Mouse (Mus musculus): ENCODE results near the gene Ctnnb1. TPM values are rescaled to one million over a fixed set of nuclear protein-coding genes. Genes with fewer than 3 reads are reported as not detected.

The Ctnnb1 gene
- polyA plus RNA-seq, 1 experiment: 234 TPM

DNA sequence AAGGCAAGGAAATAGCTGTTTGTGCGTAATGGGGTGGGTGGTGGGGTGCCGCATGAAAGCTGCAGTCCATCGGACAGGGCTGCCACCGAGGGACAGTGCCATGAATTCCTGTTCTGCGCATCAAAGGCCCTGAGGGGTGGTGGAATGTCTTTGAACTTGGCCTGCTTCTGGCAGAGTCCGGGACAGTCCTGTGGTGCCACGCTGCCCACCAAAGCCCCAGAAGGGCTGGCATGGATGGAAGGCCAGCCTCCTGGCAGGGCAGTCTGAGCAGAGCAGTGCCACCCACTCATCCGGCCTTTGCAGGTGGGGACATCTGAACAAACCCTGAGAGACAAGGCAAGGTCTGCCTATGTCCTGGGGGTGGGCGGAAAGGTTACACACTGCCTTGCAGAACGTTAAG is 36.0 kb downstream of the Ctnnb1 start:
- no peak overlapping the region for H3K4me3 ChIP-seq (ENCODE audit: insufficient read depth, low read length)
- TF ChIP-seq CTCF (IDR thresholded peaks at IDR 0.05; ENCODE audit: low read depth, low read length): no peak
- no peak for TF ChIP-seq POLR2A (IDR thresholded peaks at IDR 0.05; ENCODE audit: borderline replicate concordance, low read depth, low read length)
- no peak overlapping the region for H3K27ac ChIP-seq (ENCODE audit: insufficient read depth, low read depth, low read length)
- peaks cover 6% of the 10 kb centered on the region; the same call in 1 of the 2 replicates for H3K4me1 ChIP-seq (ENCODE audit: control insufficient read depth, insufficient read depth, low read length)

DNA sequence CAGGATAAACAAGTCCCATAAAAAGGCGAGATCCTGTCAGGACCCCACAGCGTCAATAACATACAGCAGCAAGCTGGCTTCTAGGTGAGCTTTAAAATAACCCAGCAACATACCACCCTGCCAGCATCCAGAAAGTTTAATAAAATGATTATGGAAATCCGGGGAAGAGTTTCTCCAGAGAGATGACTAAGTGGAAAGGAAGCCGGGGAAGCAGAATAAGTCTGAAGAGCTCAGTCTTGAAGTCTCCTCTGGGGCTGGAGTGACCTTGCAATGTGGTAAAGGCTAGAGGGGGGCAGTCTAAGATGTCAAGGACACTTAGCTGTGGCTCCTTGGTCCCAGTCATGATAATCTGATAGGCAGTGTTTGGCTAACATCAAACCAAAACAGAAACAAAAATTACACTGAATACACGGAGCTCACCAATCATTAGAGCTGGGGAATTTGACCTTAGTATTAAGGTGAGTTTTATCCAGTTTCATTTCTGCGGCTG is 44.1 kb downstream of the Ctnnb1 start:
- H3K27ac ChIP-seq (ENCODE audit: insufficient read depth, low read depth, low read length): no peak overlapping the region
- TF ChIP-seq POLR2A (IDR thresholded peaks at IDR 0.05; ENCODE audit: borderline replicate concordance, low read depth, low read length): no peak
- TF ChIP-seq CTCF (IDR thresholded peaks at IDR 0.05; ENCODE audit: low read depth, low read length): no peak
- H3K4me1 ChIP-seq (ENCODE audit: control insufficient read depth, insufficient read depth, low read length): no peaks in the 10 kb centered on the region
- H3K4me3 ChIP-seq (ENCODE audit: insufficient read depth, low read length): no peak overlapping the region

DNA sequence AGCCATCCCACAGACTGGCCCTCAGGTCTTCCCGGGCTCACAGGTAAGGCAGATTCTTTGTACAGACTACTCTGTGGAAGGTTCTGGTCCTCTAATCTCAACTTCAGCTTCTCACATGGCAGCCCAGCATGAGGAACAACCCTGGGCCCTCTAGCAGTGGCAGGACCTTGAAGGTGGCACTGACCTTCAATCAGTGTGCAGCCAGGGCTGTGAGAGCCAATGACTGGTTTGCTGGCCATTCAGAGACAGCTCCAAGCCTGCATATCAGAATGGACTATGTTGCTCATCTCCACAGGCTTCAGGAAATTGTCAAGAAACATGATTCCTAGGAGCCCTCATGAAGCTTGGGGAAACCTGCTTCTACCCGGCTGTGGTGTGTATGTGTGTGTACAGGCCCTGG is 45.2 kb downstream of the Ctnnb1 start:
- no peak overlapping the region for H3K4me3 ChIP-seq (ENCODE audit: insufficient read depth, low read length)
- H3K4me1 ChIP-seq (ENCODE audit: control insufficient read depth, insufficient read depth, low read length): no peaks in the 10 kb centered on the region
- H3K27ac ChIP-seq (ENCODE audit: insufficient read depth, low read depth, low read length): no peak overlapping the region
- TF ChIP-seq CTCF (IDR thresholded peaks at IDR 0.05; ENCODE audit: low read depth, low read length) (no peak), POLR2A (IDR thresholded peaks at IDR 0.05; ENCODE audit: borderline replicate concordance, low read depth, low read length) (no peak)

DNA sequence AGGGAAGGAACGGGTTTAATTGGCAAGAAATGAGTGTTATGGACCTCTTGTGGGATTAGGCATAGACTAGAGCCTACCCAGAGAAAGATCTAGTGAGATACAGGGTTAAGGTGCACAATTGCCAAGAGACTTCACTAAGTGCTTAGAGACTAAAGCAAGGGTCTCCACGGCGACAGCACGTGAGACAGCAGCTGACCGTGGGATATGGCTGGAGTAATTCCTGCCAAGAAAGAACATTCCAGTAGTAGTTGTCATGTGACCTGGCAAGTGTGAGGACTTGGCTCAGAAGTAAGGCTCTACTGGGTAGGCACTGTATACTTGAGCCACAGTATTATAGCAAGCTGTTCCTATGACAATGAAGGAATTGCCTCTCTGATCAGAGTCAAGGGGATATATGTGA is 47.1 kb downstream of the Ctnnb1 start:
- H3K4me3 ChIP-seq (ENCODE audit: insufficient read depth, low read length): no peak overlapping the region
- TF ChIP-seq POLR2A (IDR thresholded peaks at IDR 0.05; ENCODE audit: borderline replicate concordance, low read depth, low read length): no peak
- no peak for TF ChIP-seq CTCF (IDR thresholded peaks at IDR 0.05; ENCODE audit: low read depth, low read length)
- no peaks in the 10 kb centered on the region for H3K4me1 ChIP-seq (ENCODE audit: control insufficient read depth, insufficient read depth, low read length)
- H3K27ac ChIP-seq (ENCODE audit: insufficient read depth, low read depth, low read length): no peak overlapping the region

DNA sequence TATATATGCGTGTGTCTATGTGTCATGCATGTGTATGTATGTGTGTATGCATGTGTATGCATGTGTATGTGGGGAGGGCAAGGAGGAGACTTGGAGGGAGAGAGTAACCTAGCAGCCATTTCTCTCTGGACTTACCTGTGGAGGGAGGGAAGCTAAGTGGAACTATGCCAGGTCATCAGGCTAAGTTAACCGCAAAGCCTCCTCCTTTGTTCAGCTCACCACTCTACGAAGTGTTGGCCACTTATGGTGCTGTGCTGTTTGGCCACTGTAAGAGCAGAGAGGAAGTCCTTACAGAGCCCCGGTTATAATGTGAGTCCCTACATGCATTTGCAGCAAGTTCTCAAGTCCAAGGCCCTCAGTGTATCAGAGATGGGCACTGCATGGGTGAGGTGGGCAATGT is 47.8 kb downstream of the Ctnnb1 start:
- no peak overlapping the region for H3K27ac ChIP-seq (ENCODE audit: insufficient read depth, low read depth, low read length)
- TF ChIP-seq CTCF (IDR thresholded peaks at IDR 0.05; ENCODE audit: low read depth, low read length): no peak
- TF ChIP-seq POLR2A (IDR thresholded peaks at IDR 0.05; ENCODE audit: borderline replicate concordance, low read depth, low read length): no peak
- H3K4me1 ChIP-seq (ENCODE audit: control insufficient read depth, insufficient read depth, low read length): no peaks in the 10 kb centered on the region
- no peak overlapping the region for H3K4me3 ChIP-seq (ENCODE audit: insufficient read depth, low read length)

DNA sequence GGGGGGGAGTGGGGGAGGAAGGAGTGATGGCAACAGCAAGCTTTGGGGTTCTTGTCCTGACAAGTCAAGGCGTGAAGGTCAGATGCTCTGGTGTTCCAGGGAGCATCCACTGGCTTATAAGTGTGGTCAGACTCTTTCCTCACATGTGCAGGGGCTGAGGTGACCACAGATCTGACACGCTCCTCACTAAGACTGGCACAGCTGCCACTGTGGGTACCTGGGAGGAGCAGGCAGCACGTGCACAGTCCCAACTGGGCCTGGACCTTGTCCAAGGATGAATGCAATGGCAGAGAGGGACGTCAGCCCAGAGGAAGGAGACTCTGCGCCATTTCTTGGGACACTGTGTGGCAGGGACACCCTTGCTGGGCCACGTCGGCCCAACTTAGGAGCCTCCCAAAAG is 52.8 kb downstream of the Ctnnb1 start:
- H3K27ac ChIP-seq (ENCODE audit: insufficient read depth, low read depth, low read length): no peak overlapping the region

DNA sequence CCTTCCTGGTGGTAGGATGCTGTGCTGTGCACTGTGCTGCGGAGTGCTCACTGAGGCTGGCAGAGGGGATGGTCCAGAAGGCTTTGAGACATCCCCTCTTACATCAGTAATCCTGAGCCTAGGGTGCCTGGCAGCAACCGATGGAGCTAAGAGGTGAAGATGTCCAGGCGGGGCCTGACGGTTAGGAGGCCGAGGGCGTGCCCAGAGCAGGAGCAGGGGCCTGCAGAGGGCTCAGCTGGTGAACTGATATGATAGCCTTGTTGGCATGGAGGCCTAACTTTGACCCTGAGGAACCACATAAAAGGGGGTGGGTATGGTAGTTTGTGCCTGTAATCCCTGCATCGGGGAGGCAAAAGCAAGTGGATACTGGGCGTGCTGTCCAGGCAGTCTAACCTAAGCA is 54.8 kb downstream of the Ctnnb1 start:
- TF ChIP-seq CTCF (IDR thresholded peaks at IDR 0.05; ENCODE audit: low read depth, low read length): no peak
- TF ChIP-seq POLR2A (IDR thresholded peaks at IDR 0.05; ENCODE audit: borderline replicate concordance, low read depth, low read length): no peak
- no peak overlapping the region for H3K4me3 ChIP-seq (ENCODE audit: insufficient read depth, low read length)
- H3K27ac ChIP-seq (ENCODE audit: insufficient read depth, low read depth, low read length): no peak overlapping the region
- H3K4me1 ChIP-seq (ENCODE audit: control insufficient read depth, insufficient read depth, low read length): no peaks in the 10 kb centered on the region

More for the DNA sequence above, 52.8 kb downstream of the Ctnnb1 start:
- no peak overlapping the region for H3K4me3 ChIP-seq (ENCODE audit: insufficient read depth, low read length)
- no peak for TF ChIP-seq CTCF (IDR thresholded peaks at IDR 0.05; ENCODE audit: low read depth, low read length)
- TF ChIP-seq POLR2A (IDR thresholded peaks at IDR 0.05; ENCODE audit: borderline replicate concordance, low read depth, low read length): no peak
- no peaks in the 10 kb centered on the region for H3K4me1 ChIP-seq (ENCODE audit: control insufficient read depth, insufficient read depth, low read length)

DNA sequence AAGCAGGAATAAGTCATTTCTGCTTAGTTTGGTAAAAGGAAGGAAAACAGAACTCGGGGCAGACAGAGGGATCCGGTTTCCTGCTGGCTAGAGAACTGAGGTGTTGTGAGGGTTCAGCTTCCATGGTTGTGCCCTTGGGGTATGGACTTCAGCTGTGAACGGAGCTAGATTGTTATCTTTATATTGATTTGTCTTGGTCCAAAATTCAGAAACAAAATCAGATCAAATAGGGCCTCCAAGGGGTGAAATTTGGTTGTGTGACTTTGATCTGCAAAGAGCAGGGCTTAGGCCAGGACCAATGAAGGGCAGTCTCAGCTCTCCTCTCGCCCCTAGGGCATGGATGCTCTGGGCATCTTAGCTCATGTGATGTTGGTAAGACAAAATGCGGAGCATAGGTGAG is 55.5 kb downstream of the Ctnnb1 start:
- Histone ChIP-seq H3K4me3 (ENCODE audit: insufficient read depth, low read length) (no peak overlapping the region), H3K4me1 (ENCODE audit: control insufficient read depth, insufficient read depth, low read length) (no peaks in the 10 kb centered on the region), H3K27ac (ENCODE audit: insufficient read depth, low read depth, low read length) (no peak overlapping the region)
- TF ChIP-seq CTCF (IDR thresholded peaks at IDR 0.05; ENCODE audit: low read depth, low read length) (no peak), POLR2A (IDR thresholded peaks at IDR 0.05; ENCODE audit: borderline replicate concordance, low read depth, low read length) (no peak)

DNA sequence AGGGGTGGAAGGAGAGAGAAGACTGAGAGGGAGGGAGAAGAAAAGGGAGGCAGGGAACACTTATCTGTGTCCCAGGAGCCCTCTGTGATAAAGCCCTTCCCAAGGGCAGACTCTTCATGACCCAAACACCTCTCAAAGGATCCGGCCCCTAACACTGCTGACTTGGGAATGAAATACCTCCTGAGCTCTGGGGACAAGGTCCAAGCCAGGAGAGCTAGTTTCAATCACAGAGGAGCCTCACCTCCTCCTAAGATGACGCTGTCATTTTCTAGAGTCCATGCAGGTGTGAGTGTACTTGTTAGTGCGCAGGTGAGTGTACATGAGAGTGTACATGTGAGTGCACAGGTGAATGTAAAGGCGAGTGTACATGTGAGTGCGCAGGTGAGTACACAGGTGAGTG is 56.0 kb downstream of the Ctnnb1 start:
- H3K4me1 ChIP-seq (ENCODE audit: control insufficient read depth, insufficient read depth, low read length): no peaks in the 10 kb centered on the region
- no peak overlapping the region for H3K27ac ChIP-seq (ENCODE audit: insufficient read depth, low read depth, low read length)
- no peak for TF ChIP-seq CTCF (IDR thresholded peaks at IDR 0.05; ENCODE audit: low read depth, low read length)
- TF ChIP-seq POLR2A (IDR thresholded peaks at IDR 0.05; ENCODE audit: borderline replicate concordance, low read depth, low read length): no peak
- no peak overlapping the region for H3K4me3 ChIP-seq (ENCODE audit: insufficient read depth, low read length)

DNA sequence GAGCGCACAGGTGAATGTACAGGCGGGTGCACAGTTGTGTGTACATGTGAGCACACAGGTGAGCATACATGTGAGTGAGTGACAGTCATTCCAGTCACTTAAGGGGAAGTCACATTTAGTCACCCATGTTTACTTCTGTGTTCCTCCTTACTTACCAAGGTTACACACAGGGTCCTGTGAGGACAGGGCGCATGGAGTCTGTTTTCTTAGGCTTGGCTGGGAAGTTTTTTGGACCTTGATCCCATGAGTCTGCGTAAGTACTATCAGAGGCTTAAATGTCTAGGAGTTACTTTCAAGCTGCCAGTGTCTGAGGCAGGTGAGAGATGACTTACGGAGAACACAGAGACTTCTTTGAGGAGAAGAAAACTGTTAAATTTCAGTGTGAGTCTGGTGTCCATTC is 56.5 kb downstream of the Ctnnb1 start:
- Histone ChIP-seq H3K27ac (ENCODE audit: insufficient read depth, low read depth, low read length) (no peak overlapping the region), H3K4me1 (ENCODE audit: control insufficient read depth, insufficient read depth, low read length) (no peaks in the 10 kb centered on the region), H3K4me3 (ENCODE audit: insufficient read depth, low read length) (no peak overlapping the region)
- TF ChIP-seq CTCF (IDR thresholded peaks at IDR 0.05; ENCODE audit: low read depth, low read length) (no peak), POLR2A (IDR thresholded peaks at IDR 0.05; ENCODE audit: borderline replicate concordance, low read depth, low read length) (no peak)

DNA sequence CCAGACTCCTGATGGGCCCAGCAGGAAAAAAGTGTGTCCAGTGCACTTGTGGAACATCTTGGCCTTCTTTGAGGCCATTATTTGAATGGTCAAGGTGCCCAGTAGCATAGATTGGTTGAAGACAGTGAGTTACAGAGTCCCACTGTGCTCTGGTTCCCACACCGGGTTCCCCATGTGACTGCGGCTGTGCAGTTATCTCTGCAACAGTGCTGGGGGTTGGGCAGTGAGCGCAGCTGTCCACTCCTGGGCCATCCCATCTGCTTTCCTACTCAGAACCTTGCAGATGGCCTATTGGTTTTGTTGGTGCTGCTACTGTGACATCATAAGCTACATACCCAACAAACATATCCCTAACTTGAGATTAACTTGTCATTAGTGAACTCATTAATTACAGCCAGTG is 57.2 kb downstream of the Ctnnb1 start:
- Histone ChIP-seq H3K4me3 (ENCODE audit: insufficient read depth, low read length) (no peak overlapping the region), H3K4me1 (ENCODE audit: control insufficient read depth, insufficient read depth, low read length) (no peaks in the 10 kb centered on the region), H3K27ac (ENCODE audit: insufficient read depth, low read depth, low read length) (no peak overlapping the region)
- no peak for TF ChIP-seq POLR2A (IDR thresholded peaks at IDR 0.05; ENCODE audit: borderline replicate concordance, low read depth, low read length)
- TF ChIP-seq CTCF (IDR thresholded peaks at IDR 0.05; ENCODE audit: low read depth, low read length): no peak

Measured in bone marrow macrophage, adult 2 months (primary cell).